Mouse (Mus musculus) embryonic facial prominence, embryonic 14.5 days (tissue): Measurements from ENCODE around the gene Tectb. TPM values are rescaled to one million over a fixed set of nuclear protein-coding genes. Genes with fewer than 3 reads are reported as not detected.

Experiments used
- ATAC-seq: fragments of 200-750 bp; cut with Nextera tagmentation; 2 replicates; pipeline ENCODE4 v1.8.0; 2017; ENCODE audit warnings: low read depth, moderate number of reproducible peaks, moderate TSS enrichment
- DNase-seq: peaks from one replicate; pipeline ENCODE4 v3.0.0-alpha.2; 2015; ENCODE audit warnings: low spot score
- H3K27ac ChIP-seq: fragments of 300-500 bp; sonication (generic); replicated peaks from 2 replicates; pipeline ENCODE4 v1.5.1; 2014; ENCODE audit warnings: low read depth, mild to moderate bottlenecking, low read length, moderate library complexity
- H3K27me3 ChIP-seq: fragments of 300-500 bp; sonication (generic); replicated peaks from 2 replicates; pipeline ENCODE4 v1.6.1; 2014; ENCODE audit warnings: low read length; ENCODE audit not compliant: control insufficient read depth, insufficient read depth
- H3K36me3 ChIP-seq: fragments of 300-500 bp; sonication (generic); 2 replicates; pipeline ENCODE4 v1.6.1; 2014; ENCODE audit warnings: low read length, mixed read lengths; ENCODE audit not compliant: control insufficient read depth, insufficient read depth
- H3K4me1 ChIP-seq: fragments of 300-500 bp; sonication (generic); 2 replicates; pipeline ENCODE4 v1.6.1; 2014; ENCODE audit warnings: antibody characterized with exemption, low read length; ENCODE audit not compliant: control insufficient read depth, insufficient read depth
- H3K4me2 ChIP-seq: fragments of 300-500 bp; sonication (generic); 2 replicates; pipeline ENCODE4 v1.6.1; 2014; ENCODE audit warnings: low read depth, mild to moderate bottlenecking, low read length, moderate library complexity, mixed read lengths
- H3K4me3 ChIP-seq: fragments of 300-500 bp; sonication (generic); 2 replicates; pipeline ENCODE4 v1.5.1; 2014; ENCODE audit warnings: low read depth, mild to moderate bottlenecking, low read length
- H3K9ac ChIP-seq: fragments of 300-500 bp; sonication (generic); 2 replicates; pipeline ENCODE4 v1.6.1; 2014; ENCODE audit warnings: low read depth, mild to moderate bottlenecking, low read length, moderate library complexity, mixed read lengths
- H3K9me3 ChIP-seq: fragments of 300-500 bp; sonication (generic); 2 replicates; pipeline ENCODE4 v1.6.1; 2016; ENCODE audit warnings: low read length; ENCODE audit not compliant: control insufficient read depth
- WGBS: fragments of 180-500 bp; shearing (Covaris S2); extraction: QIAGEN DNeasy Blood & Tissue Kit; methylation state at CpG from one replicate; pipeline ENCODE4 v1.1.7; 2014; 5-methylcytosine and 5-hydroxymethylcytosine counted together
- polyA plus RNA-seq: library from polyadenylated mRNA; unstranded; fragments of >200 nt; fragmentation: Nextera tagmentation; extraction: Ambion mirVana; gene quantifications from 2 replicates; pipeline ENCODE4 v1.2.1, GENCODE M21; 2014

Gene Tectb
- polyA plus RNA-seq, 1 experiment from 2014 or later: 1.6 TPM

DNA sequence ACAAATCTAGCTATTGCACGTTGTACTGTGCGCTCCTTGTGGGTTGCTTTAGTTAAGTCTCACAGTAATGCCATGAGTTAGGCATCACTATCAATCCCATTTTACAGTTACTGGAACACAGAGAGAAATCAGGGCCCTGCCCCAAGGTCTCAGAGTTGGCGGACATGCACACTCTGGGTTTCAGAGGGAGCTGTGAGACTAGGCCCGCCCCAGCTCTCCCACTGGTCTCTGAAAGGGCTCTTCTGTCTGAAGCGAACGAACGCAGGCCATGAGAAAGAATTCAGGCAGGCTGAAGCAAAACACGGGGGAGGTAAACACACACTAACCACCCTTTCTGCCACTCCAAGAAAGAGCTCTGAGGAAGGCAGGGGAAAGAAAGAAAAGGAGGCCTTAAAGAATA lies 21.9 kb upstream of the Tectb start:
- no peak overlapping the region for H3K27ac ChIP-seq
- H3K9me3 ChIP-seq: no peaks in the 10 kb centered on the region
- no peaks in the 10 kb centered on the region for H3K36me3 ChIP-seq
- no peaks in the 10 kb centered on the region for H3K4me1 ChIP-seq
- H3K9ac ChIP-seq: no peak overlapping the region
- no peak overlapping the region for H3K4me2 ChIP-seq
- no peak for ATAC-seq
- 49% methylated on average over 8 of the region's 8 CpGs for WGBS
- H3K27me3 ChIP-seq: no peaks in the 10 kb centered on the region
- H3K4me3 ChIP-seq: no peak overlapping the region
- no peak for DNase-seq

DNA sequence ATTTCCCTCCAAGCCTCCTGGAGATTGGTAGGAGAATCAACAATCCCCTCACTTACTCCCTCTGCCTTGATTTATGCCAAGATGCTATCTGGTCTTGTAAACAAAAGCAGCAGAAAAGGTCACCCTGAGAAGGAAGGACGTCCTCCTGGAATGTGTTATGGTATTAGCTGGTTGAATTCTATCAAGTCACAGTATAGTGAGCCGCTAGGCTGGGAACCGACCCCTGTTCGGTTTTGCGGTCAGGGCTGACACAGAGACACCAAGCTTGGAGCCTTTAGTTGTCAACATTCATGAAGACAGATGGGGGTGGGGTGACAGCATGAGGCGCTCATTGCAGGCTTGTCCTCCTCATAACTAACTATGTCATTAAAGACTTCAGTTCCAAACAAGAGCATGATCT lies 20.7 kb upstream of the Tectb start:
- ATAC-seq (no peak), DNase-seq (no peak)
- 80% methylated on average over 6 of the region's 6 CpGs for WGBS
- Histone ChIP-seq H3K27me3 (no peaks in the 10 kb centered on the region), H3K27ac (no peak overlapping the region), H3K4me1 (no peaks in the 10 kb centered on the region), H3K4me2 (no peak overlapping the region), H3K9ac (no peak overlapping the region), H3K4me3 (no peak overlapping the region), H3K36me3 (no peaks in the 10 kb centered on the region), H3K9me3 (no peaks in the 10 kb centered on the region)

DNA sequence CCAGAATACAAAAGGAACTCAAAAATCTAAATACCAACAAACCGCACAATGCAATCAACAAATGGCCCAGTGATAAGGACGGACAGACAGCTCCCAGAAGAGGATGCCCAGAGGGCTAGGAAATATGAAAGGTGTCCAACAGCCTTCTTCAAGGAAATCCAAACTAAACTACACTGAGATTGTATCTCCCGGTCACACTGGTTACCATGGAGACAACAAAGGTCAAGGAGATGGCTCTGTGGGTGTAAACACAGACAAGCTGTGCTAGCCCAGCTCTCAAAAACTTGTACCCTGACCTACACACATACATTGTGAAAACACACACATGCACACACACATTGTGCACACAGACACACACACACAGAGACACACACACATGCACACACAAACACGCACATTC lies 18.3 kb upstream of the Tectb start:
- no peak overlapping the region for H3K9ac ChIP-seq
- H3K4me3 ChIP-seq: no peak overlapping the region
- no peak overlapping the region for H3K4me2 ChIP-seq
- H3K36me3 ChIP-seq: no peaks in the 10 kb centered on the region
- H3K4me1 ChIP-seq: no peaks in the 10 kb centered on the region
- DNase-seq (no peak), ATAC-seq (no peak)
- no peaks in the 10 kb centered on the region for H3K27me3 ChIP-seq
- no peak overlapping the region for H3K27ac ChIP-seq
- H3K9me3 ChIP-seq: no peaks in the 10 kb centered on the region
- 80% methylated on average over 4 of the region's 4 CpGs for WGBS

DNA sequence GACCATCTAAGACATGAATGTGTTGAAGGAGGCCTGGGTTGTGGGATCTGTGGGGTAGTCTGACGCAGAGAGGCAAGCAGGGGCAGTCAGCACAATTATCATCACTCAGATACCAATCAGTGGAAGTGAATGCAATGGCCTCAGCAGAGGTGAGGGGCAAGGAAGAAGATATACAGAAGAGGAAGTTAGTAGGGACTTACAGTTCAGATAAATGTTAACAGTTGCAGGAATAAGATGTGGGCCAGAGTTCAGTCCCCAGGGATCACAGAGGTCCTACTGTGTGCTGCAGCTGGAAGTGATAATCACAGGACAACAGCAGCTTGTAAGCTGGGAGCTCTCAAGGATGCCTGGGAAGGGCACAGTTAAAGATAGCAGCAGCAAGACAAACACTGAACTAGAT lies 16.4 kb upstream of the Tectb start:
- no peak overlapping the region for H3K4me3 ChIP-seq
- no peaks in the 10 kb centered on the region for H3K36me3 ChIP-seq
- H3K27me3 ChIP-seq: no peaks in the 10 kb centered on the region
- no peak for ATAC-seq
- no peak overlapping the region for H3K9ac ChIP-seq
- no peaks in the 10 kb centered on the region for H3K9me3 ChIP-seq
- DNase-seq: no peak
- H3K27ac ChIP-seq: no peak overlapping the region
- no peaks in the 10 kb centered on the region for H3K4me1 ChIP-seq
- WGBS: 48% methylated on average over 1 of the region's 1 CpGs
- no peak overlapping the region for H3K4me2 ChIP-seq

DNA sequence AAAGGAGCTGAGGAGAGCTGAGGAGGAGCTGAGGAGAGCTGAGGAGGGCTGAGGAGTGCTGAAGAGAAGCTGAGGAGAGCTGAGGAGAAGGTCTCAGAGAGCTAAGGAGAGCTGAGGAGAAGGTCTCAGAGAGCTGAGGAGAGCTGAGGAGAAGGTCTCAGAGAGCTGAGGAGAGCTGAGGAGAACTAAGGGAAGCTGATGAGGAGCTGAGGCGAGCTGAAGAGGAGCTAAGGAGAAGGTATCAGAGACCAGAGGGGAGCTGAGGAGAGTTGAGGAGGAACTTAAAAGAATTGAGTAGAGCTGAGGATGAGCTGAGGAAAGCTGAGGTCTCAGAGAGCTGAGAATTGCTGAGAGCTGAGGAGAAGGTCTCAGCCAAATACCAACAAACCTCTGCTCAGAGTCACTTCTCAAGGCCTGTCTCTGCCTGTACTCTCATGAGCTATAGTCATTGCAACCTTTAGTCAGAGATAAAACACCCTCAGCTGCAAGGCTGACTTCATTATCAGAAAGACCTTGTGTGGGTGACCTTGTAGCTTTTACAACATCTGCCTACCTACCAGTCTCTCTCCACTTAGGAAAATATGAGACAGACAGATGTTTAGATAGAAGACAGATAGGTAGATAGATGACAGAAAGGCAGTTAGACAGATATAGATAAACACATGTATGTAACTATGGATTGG lies 15.2 kb upstream of the Tectb start:
- Histone ChIP-seq H3K4me2 (no peak overlapping the region), H3K4me3 (no peak overlapping the region), H3K9me3 (peaks cover 7% of the 10 kb centered on the region; the same call in 1 of the 2 replicates), H3K27ac (no peak overlapping the region), H3K9ac (no peak overlapping the region), H3K27me3 (no peaks in the 10 kb centered on the region), H3K36me3 (no peaks in the 10 kb centered on the region), H3K4me1 (no peaks in the 10 kb centered on the region)
- 81% methylated on average over 1 of the region's 1 CpGs for WGBS
- DNase-seq (no peak), ATAC-seq (no peak)

DNA sequence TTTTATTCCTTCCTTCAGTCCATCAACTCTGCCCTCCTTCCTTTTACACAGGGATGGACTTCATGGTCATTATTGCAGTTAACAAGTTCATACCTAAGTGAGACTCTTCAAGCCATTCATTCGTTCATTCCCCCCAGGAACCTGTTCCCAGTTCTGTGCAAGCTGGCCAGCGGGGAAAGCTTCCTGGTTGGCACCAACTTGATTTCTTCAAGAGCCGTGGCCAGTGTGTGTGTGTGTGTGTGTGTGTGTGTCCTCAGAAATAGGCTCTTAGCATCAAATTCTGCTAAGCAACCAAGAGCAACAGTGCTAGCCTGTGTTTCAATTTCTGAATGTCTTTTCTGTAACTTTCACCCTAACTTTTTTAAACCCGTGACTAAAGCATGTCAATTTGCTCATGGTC lies 14.6 kb upstream of the Tectb start:
- DNase-seq: peak; percentile 16
- Histone ChIP-seq H3K9me3 (peaks cover 7% of the 10 kb centered on the region; the same call in 1 of the 2 replicates), H3K4me3 (no peak overlapping the region), H3K4me2 (no peak overlapping the region), H3K36me3 (no peaks in the 10 kb centered on the region), H3K4me1 (no peaks in the 10 kb centered on the region), H3K27me3 (no peaks in the 10 kb centered on the region), H3K27ac (no peak overlapping the region), H3K9ac (no peak overlapping the region)
- 76% methylated on average over 4 of the region's 4 CpGs for WGBS
- no peak for ATAC-seq

DNA sequence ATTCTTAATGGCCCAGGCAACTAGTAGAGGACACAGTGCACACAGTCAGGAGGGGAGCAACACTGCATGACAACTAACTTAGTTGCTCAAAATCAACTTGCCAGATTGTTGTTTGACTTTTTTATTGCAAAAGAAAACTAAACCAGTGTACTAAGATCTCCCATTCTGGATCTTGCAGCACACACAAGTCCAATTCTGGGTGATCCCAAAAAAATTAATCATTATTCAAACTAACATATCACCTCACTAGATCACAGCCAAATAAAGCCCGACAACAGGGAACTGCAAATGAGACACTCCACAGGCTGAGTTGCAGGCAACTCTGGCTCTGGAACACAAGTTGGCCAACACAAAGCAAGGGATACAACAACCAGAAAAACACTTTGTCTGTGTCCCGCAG lies 13.8 kb upstream of the Tectb start:
- Histone ChIP-seq H3K36me3 (no peaks in the 10 kb centered on the region), H3K9ac (no peak overlapping the region), H3K4me2 (no peak overlapping the region), H3K4me3 (no peak overlapping the region), H3K27ac (no peak overlapping the region), H3K9me3 (peaks cover 7% of the 10 kb centered on the region; the same call in 1 of the 2 replicates), H3K4me1 (no peaks in the 10 kb centered on the region), H3K27me3 (no peaks in the 10 kb centered on the region)
- no peak for DNase-seq
- WGBS: 94% methylated on average over 2 of the region's 2 CpGs
- no peak for ATAC-seq

DNA sequence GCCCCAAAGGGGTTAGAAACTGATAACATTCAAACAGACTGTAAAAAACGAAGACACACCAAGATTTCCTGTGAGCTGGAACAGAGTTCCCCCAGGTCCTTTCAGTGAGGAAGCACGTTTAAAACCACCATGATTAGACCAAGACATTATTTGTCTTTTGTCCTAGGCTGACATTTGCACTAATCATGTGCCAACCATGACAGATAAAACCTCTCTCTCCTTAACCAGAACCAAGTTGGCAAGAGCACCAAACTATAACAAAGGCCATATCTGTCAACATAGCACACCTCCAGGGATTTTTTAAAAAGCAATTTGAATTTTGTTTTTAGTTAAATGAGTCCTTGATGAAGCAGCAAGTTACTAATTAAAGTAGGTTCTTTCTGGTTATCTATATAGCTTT lies 12.8 kb upstream of the Tectb start:
- no peak for DNase-seq
- Histone ChIP-seq H3K9me3 (peaks cover 7% of the 10 kb centered on the region; the same call in 1 of the 2 replicates), H3K36me3 (no peaks in the 10 kb centered on the region), H3K4me3 (no peak overlapping the region), H3K4me1 (no peaks in the 10 kb centered on the region), H3K27ac (no peak overlapping the region), H3K27me3 (no peaks in the 10 kb centered on the region), H3K4me2 (no peak overlapping the region), H3K9ac (no peak overlapping the region)
- 51% methylated on average over 2 of the region's 2 CpGs for WGBS
- no peak for ATAC-seq

DNA sequence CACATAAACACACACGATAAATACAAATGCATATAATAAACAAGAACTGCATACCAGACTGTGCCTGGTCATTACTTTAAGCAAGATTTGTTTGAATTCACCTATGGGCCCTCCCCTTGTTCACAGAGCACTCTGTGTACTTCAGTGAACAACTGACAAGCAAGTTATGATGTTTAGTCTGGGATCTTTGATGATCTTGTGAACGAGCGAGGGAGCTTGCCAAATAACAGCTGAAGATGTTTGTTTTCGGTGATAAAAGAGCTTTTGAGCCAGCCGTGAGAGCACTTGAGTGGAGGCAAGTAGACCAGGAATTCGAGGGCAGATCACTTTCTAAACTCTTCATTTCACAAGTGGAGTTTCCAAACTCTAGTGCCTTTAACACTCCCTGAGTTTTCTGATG lies 12.2 kb upstream of the Tectb start:
- H3K4me2 ChIP-seq: no peak overlapping the region
- H3K4me1 ChIP-seq: no peaks in the 10 kb centered on the region
- no peak overlapping the region for H3K4me3 ChIP-seq
- DNase-seq (no peak), ATAC-seq (no peak)
- WGBS: 74% methylated on average over 6 of the region's 6 CpGs
- H3K9ac ChIP-seq: no peak overlapping the region
- no peaks in the 10 kb centered on the region for H3K27me3 ChIP-seq
- H3K9me3 ChIP-seq: peaks cover 7% of the 10 kb centered on the region; the same call in 1 of the 2 replicates
- H3K27ac ChIP-seq: no peak overlapping the region
- no peaks in the 10 kb centered on the region for H3K36me3 ChIP-seq
